Mouse (Mus musculus): ENCODE results near the gene Wbp1l.

DNA sequence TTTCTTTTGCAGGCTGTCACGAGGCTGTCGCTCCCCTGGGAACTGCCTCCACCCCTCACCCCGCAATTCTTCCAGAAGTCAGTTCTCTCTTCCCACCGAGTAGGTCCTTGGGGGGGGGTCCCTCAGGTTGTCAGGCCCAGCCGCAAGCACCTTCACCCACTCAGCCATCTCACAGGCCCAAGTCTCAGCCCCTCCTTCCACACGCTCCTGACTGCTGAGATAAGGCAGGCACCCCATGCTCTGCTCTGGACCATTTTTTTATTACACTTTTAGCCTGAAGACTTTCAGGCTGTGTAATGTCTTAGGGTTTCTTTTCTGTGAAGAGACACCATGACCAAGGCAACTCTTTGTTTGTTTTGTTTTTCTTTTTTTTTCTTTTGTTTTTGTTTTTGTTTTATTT, 38.7 kb downstream of the Wbp1l start:
- TF ChIP-seq POLR2A (IDR thresholded peaks at IDR 0.05; ENCODE audit: control insufficient read depth in 1 of 2, insufficient read depth in 1 of 2, low read depth in 1 of 2, low read length in 2 of 2, poor library complexity in 1 of 2) (no peak), EP300 (IDR thresholded peaks at IDR 0.05; ENCODE audit: low read depth in 1 of 2, low read length in 2 of 2) (no peak), MAFK (IDR thresholded peaks at IDR 0.05; ENCODE audit: borderline replicate concordance, low read depth, low read length) (no peak), CHD1 (IDR thresholded peaks at IDR 0.05; ENCODE audit: low read depth, low read length) (no peak), CTCF (IDR thresholded peaks at IDR 0.05 in 2 of 3, conservative IDR thresholded peaks at IDR 0.05 in 1 of 3; ENCODE audit: control insufficient read depth in 1 of 3, insufficient read depth in 1 of 3, low read depth in 2 of 3, low read length in 3 of 3, poor library complexity in 1 of 3, severe bottlenecking in 1 of 3) (no peak), GABPA (IDR thresholded peaks at IDR 0.05; ENCODE audit: low read depth, low read length) (no peak), USF2 (IDR thresholded peaks at IDR 0.05; ENCODE audit: borderline replicate concordance in 1 of 2, insufficient read depth in 1 of 2, low read depth in 1 of 2, low read length in 2 of 2) (no peak), USF1 (IDR thresholded peaks at IDR 0.05; ENCODE audit: low read depth, low read length) (no peak), KAT2A (conservative IDR thresholded peaks at IDR 0.05; ENCODE audit: low read depth, low read length) (no peak), RCOR1 (IDR thresholded peaks at IDR 0.05; ENCODE audit: low read depth, low read length) (no peak), HCFC1 (IDR thresholded peaks at IDR 0.05; ENCODE audit: low read depth, low read length) (no peak), CHD2 (IDR thresholded peaks at IDR 0.05; ENCODE audit: low read length) (no peak), E2F4 (IDR thresholded peaks at IDR 0.05; ENCODE audit: borderline replicate concordance, low read depth, low read length) (no peak), ZC3H11A (IDR thresholded peaks at IDR 0.05; ENCODE audit: low read depth, low read length) (no peak)

Data from MEL (cell line).